Mouse (Mus musculus) layer of hippocampus, postnatal 25 days (tissue): Measurements from ENCODE around the gene Etv4. TPM values are rescaled to one million over a fixed set of nuclear protein-coding genes. Genes with fewer than 3 reads are reported as not detected.

ENCODE experiments used
- DNase-seq, 2 experiments: peaks; one replicate each; pipeline ENCODE4 v3.0.0; 2022; ENCODE audit warnings: mixed read lengths in 2 of 2, low spot score in 1 of 2; ENCODE audit errors: extremely low spot score in 1 of 2
- total RNA-seq, 2 experiments: library from RNA; stranded (reverse); gene quantifications; 2 replicates each; pipeline ENCODE4 v1.2.3; 2021

Gene Etv4
- total RNA-seq, 2 experiments from 2014 or later, result 14.9 to 18.3 TPM

DNA sequence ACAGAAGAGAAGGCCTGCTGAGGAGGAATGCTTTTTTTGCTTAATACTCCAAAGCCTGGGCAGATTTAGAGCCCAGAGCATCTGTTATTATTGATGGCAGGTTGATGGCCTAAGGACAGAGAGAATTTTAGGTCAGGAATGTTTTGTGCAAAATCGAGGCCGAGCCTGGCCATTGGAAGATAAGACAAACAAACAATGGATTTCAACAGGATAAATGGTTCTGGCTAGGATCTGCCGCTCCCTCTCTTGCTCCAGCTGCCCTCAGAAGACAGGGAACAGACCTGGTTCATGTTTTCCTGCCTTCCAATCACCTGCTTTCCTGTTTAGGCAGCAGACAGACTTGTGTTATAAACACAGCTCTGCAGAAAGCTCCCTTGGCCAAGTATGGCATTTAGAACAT, 55.9 kb downstream of the Etv4 start:
- no peak for DNase-seq

- DNase-seq, result no peak
Observed at GRCm38 (mm10) chr11:101726765-101727164, 58.4 kb downstream of the Etv4 start.

- no peak for DNase-seq
Observed at GRCm38 (mm10) chr11:101725043-101725442, 60.1 kb downstream of the Etv4 start.

- no peak for DNase-seq
Observed at GRCm38 (mm10) chr11:101719986-101720520, 65.1 kb downstream of the Etv4 start.

Other genes with a start within 250 kb of the Etv4 start
- 1 to 10 TPM in 1 of 2 experiments, under 1 TPM in 1; 0.94 to 1.1 TPM for gene Brca1, start 233.4 kb downstream of the Etv4 start, total RNA-seq
- 100 to 1,000 TPM; 128 to 142 TPM for gene Nbr1, start 233.2 kb downstream of the Etv4 start, total RNA-seq
- 1 to 10 TPM in 1 of 2 experiments, under 1 TPM in 1; 0.63 to 1.1 TPM for gene Tmem106a, start 203.1 kb downstream of the Etv4 start, total RNA-seq
- gene Gm11634, start 186.1 kb downstream of the Etv4 start, total RNA-seq, result not detected
- gene Rdm1, start 158.2 kb downstream of the Etv4 start, total RNA-seq, result 1 to 10 TPM; 8.1 to 8.2 TPM
- 10 to 100 TPM; 10.4 to 11.9 TPM for gene Arl4d, start 119.8 kb downstream of the Etv4 start, total RNA-seq
- gene Dhx8, start 52.5 kb downstream of the Etv4 start, total RNA-seq, result 10 to 100 TPM; 34.3 to 37.2 TPM
- gene Meox1, start 109.0 kb upstream of the Etv4 start, total RNA-seq, result 1 to 10 TPM in 1 of 2 experiments, under 1 TPM in 1; 0.85 to 1.0 TPM
- not detected for gene Sost, start 181.6 kb upstream of the Etv4 start, total RNA-seq
- gene Cfap97d1, start 198.9 kb upstream of the Etv4 start, total RNA-seq, result not detected
- 100 to 1,000 TPM; 145 to 154 TPM for gene Dusp3, start 201.6 kb upstream of the Etv4 start, total RNA-seq
- gene Mpp3, start 243.1 kb upstream of the Etv4 start, total RNA-seq, result 10 to 100 TPM; 80.5 to 82.4 TPM